Mouse (Mus musculus): ENCODE measurements around the gene Capn11. TPM values are rescaled to one million over a fixed set of nuclear protein-coding genes. Genes with fewer than 3 reads are reported as not detected.

Capn11 gene
- polyA plus RNA-seq, 1 experiment from 2014 or later = 0.41 TPM

- Histone ChIP-seq H3K4me2 (no peak within 1 kb of the TSS; the same call in 1 of the 2 replicates), H3K27me3 (peaks cover 21% of the 10 kb centered on the region), H3K27ac (no peak within 1 kb of the TSS), H3K36me3 (no peaks in the 10 kb centered on the region), H3K4me1 (peaks cover 26% of the 10 kb centered on the region), H3K4me3 (no peak within 1 kb of the TSS), H3K9ac (no peak within 1 kb of the TSS), H3K9me3 (no peaks in the 10 kb centered on the region)
- WGBS = 54% methylated on average over 6 of the region's 6 CpGs
- ATAC-seq (ENCODE audit: borderline replicate concordance, extremely low read depth, low FRiP score, low TSS enrichment) = no peak
Observed at GRCm38 (mm10) chr17:45601877-45602304, 57.2 kb downstream of the Capn11 start, which contains the start of gene Mymx. Mymx (minus strand) TSS chr17:45602102.

GRCm38 (mm10) chr17:45601325-45601724, 57.8 kb downstream of the Capn11 start:
- Histone ChIP-seq H3K4me3 (no peak overlapping the region), H3K27me3 (peaks cover 21% of the 10 kb centered on the region), H3K27ac (no peak overlapping the region), H3K4me2 (no peak overlapping the region; the same call in 1 of the 2 replicates), H3K4me1 (peaks cover 32% of the 10 kb centered on the region), H3K36me3 (no peaks in the 10 kb centered on the region), H3K9ac (no peak overlapping the region), H3K9me3 (no peaks in the 10 kb centered on the region)
- WGBS = 22% methylated on average over 22 of the region's 22 CpGs
- ATAC-seq (ENCODE audit: borderline replicate concordance, extremely low read depth, low FRiP score, low TSS enrichment) = no peak

DNA sequence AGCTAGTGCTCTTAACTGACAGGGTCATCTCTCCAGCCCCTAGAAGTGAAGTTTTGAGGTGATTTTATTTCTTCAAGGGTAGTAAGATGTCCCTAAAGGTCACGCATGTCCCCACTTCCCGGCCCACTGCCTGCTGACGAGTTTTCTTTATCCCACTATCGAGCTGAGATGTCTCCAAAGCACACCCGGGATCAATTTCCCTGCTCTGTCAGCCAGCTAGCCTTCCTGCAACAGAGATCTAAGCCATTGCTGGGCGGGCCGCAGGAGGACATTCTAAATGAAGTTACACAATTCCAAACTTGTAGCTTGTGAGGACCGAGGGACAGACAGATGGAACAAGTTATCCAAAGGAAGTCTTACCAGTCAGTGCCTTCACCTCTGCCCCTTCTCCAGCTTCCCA, 58.9 kb downstream of the Capn11 start:
- Histone ChIP-seq H3K27me3 (peaks cover 21% of the 10 kb centered on the region), H3K9ac (no peak overlapping the region), H3K9me3 (no peaks in the 10 kb centered on the region), H3K27ac (no peak overlapping the region), H3K4me2 (no peak overlapping the region), H3K36me3 (no peaks in the 10 kb centered on the region), H3K4me1 (peaks cover 42% of the 10 kb centered on the region), H3K4me3 (no peak overlapping the region)
- 73% methylated on average over 8 of the region's 8 CpGs for WGBS
- ATAC-seq (ENCODE audit: borderline replicate concordance, extremely low read depth, low FRiP score, low TSS enrichment) = no peak

DNA sequence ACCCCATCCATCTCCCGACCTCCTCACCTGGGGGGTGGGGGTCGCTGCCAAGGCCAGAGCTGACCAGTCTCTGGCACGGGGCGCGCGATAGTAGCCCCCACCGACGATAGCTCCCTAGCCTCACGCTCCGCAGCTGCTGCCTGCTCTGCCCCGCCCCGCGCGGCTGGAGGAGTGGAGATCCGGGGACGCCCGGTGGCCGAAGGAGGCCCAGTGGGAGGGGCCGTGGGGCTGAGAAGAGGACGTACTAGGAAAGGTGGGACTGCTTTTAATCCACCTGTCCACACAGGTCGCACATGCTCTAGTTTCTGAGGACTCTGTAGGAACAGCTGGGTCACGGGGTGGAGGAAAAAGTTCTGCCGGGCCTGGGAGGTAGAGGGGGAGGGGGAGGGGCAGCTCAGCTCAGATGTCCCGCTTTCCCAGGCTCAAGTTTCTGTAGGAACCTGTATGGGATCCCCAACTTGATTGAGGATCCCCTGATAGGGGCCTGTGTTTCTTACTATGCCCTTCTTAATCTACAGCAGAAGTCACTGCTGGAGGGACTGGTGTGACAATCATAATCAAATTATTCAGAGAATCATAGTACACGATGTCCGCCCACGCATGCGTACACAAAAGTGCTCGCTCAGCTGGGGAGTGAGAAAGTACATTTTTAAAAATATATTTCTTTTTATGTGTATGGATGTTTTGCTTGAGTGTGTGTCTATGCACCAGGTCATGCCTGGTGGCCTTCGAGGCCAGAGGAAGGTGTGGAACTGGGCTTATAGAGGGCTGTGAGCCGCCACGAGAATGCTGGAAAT, 59.5 kb downstream of the Capn11 start, which contains the start of gene Slc29a1:
Gene Slc29a1 (minus strand): TSS at position 161 of the 797 bp plus-strand sequence.
- peak within 1 kb of the TSS; percentile 75 for H3K4me2 ChIP-seq
- H3K4me3 ChIP-seq = peak within 1 kb of the TSS; percentile 33
- 19% methylated on average over 32 of the region's 32 CpGs for WGBS
- peak within 1 kb of the TSS; percentile 25; the same call in 1 of the 2 replicates for H3K9ac ChIP-seq
- H3K9me3 ChIP-seq = no peaks in the 10 kb centered on the region
- no peaks in the 10 kb centered on the region for H3K36me3 ChIP-seq
- H3K27me3 ChIP-seq = peaks cover 21% of the 10 kb centered on the region
- no peak within 1 kb of the TSS for H3K27ac ChIP-seq
- peaks cover 47% of the 10 kb centered on the region for H3K4me1 ChIP-seq
- peak; percentile 19; the same call in 1 of the 2 replicates for ATAC-seq (ENCODE audit: borderline replicate concordance, extremely low read depth, low FRiP score, low TSS enrichment)

DNA sequence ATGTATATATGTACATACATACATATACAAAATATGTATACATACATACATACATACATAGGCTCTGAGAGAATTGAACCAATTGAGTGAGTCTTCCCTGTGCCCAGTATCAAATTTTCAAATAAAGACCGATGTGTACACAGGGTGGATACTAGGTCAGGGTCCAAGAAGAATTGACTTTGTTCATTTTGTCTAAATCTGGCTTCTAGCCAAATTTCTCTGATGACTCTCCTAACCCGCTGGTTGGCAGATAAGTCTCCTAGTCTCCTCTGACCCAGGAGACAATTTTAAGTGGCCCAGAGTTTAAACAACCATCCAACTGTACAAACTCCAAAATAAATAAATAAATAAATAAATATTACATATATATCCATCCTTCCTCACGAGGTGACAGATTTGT, 60.2 kb downstream of the Capn11 start:
- no peak overlapping the region for H3K27ac ChIP-seq
- WGBS = 34% methylated on average over 3 of the region's 3 CpGs
- H3K4me2 ChIP-seq = peak overlapping the region; percentile 75
- H3K4me1 ChIP-seq = peaks cover 55% of the 10 kb centered on the region
- no peak overlapping the region for H3K9ac ChIP-seq
- no peaks in the 10 kb centered on the region for H3K9me3 ChIP-seq
- H3K4me3 ChIP-seq = peak overlapping the region; percentile 33; the same call in 1 of the 2 replicates
- H3K36me3 ChIP-seq = no peaks in the 10 kb centered on the region
- no peak for ATAC-seq (ENCODE audit: borderline replicate concordance, extremely low read depth, low FRiP score, low TSS enrichment)
- peaks cover 21% of the 10 kb centered on the region for H3K27me3 ChIP-seq

- 88% methylated on average over 2 of the region's 2 CpGs for WGBS
- Histone ChIP-seq H3K9me3 (no peaks in the 10 kb centered on the region), H3K4me1 (peaks cover 60% of the 10 kb centered on the region), H3K4me3 (no peak overlapping the region), H3K4me2 (no peak overlapping the region), H3K36me3 (no peaks in the 10 kb centered on the region), H3K27ac (no peak overlapping the region), H3K9ac (no peak overlapping the region), H3K27me3 (peaks cover 21% of the 10 kb centered on the region)
- ATAC-seq (ENCODE audit: borderline replicate concordance, extremely low read depth, low FRiP score, low TSS enrichment) = no peak
Observed at GRCm38 (mm10) chr17:45598376-45598775, 60.7 kb downstream of the Capn11 start.

DNA sequence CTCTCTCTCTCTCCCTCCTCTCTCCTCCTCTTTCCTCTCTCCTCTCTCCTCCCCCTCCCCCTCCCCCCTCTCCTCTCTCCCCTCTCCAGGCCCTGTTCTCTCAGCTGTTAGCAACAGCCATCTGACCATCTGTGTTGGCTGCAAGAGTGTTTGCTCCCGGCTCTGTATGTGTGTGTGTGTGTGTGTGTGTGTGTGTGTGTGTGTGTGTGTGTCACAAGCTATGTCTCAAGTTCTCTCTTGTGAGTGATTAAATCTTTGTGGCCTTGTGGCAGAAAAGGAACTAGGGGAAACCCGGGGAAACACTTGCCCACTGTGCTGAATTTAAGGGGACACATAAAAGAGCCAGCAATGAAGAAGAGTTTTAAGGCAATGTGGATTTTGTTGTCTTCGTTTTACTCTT, 61.3 kb downstream of the Capn11 start:
- no peak overlapping the region for H3K4me2 ChIP-seq
- peaks cover 21% of the 10 kb centered on the region for H3K27me3 ChIP-seq
- ATAC-seq (ENCODE audit: borderline replicate concordance, extremely low read depth, low FRiP score, low TSS enrichment) = no peak
- no peak overlapping the region for H3K9ac ChIP-seq
- H3K27ac ChIP-seq = no peak overlapping the region
- no peaks in the 10 kb centered on the region for H3K9me3 ChIP-seq
- no peak overlapping the region for H3K4me3 ChIP-seq
- no peaks in the 10 kb centered on the region for H3K36me3 ChIP-seq
- peaks cover 66% of the 10 kb centered on the region for H3K4me1 ChIP-seq
- WGBS = 25% methylated on average over 3 of the region's 3 CpGs

DNA sequence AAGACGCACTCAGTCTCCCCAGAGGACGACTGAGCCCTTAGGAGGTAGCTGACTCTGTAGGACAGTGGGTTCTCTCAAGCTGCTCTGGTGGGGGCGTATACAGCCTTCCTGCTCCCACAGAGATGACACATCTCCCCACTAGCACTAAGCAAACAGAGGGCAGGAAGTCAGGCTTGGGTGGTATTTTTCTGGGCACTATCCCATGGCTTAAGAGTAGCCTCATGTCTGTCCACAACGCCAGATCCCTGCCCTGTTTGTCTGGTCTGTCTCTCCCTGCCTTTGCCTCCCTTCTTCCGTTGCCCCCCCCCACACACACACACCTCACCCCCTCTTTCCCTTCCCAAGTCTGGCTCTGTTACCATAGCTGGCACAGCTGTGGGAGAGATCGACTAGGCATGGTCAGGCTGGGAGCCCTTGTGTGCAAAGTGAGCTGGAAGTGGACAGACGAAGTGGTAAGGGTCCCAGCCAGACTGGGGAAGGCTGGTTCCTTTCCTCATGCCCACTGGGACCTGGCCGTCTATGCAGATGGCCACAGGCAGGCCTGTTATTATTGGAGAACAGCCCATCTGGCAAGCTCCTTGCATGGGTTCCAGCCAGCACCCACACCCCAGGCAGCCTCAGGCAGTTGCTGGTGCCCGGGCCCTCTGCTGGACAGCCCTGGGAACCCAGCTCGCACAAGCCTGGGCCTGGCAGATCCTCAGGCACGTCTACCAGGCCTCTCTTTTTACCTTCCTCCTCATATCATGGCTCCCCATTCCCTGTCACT, 62.3 kb downstream of the Capn11 start:
- peak overlapping the region; percentile 11 for H3K27ac ChIP-seq
- H3K9ac ChIP-seq = no peak overlapping the region
- H3K4me2 ChIP-seq = no peak overlapping the region
- H3K36me3 ChIP-seq = no peaks in the 10 kb centered on the region
- no peaks in the 10 kb centered on the region for H3K9me3 ChIP-seq
- no peak overlapping the region for H3K4me3 ChIP-seq
- H3K4me1 ChIP-seq = peaks cover 76% of the 10 kb centered on the region
- H3K27me3 ChIP-seq = peaks cover 17% of the 10 kb centered on the region
- WGBS = 40% methylated on average over 11 of the region's 11 CpGs
- ATAC-seq (ENCODE audit: borderline replicate concordance, extremely low read depth, low FRiP score, low TSS enrichment) = peak; percentile 33

DNA sequence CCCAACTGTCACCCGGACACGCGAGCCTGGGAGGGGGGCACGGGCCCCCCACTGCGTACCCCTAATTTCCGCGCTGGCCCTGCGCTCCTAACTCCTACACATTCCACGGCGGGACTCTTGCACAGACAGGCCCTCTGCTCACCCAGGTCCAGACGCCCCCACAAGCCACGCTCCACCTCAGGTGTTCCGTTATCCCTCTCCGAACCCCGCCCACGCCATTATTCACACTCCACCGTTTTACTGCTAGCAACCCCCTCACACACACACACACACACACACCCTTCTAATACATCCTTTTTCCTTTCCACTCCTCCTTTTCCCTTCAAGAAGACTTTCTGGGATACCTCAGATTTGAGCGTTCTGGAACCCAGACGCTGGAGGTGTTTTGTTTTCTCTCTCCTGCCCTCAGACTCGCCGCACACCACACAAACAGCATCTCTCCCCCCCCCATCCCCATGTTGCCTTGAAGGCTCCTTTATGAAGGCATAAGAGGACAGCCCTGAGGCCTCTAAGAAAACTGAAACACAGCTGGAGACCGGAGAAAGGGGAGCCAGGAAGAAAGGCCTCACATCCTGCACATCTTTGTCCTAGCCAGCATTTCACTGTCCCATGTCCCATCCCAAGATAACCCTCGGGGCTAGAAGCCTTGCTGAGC, 63.3 kb downstream of the Capn11 start:
- Histone ChIP-seq H3K9ac (peak overlapping the region; percentile 65), H3K4me3 (peak overlapping the region; percentile 62), H3K27me3 (peaks cover 7% of the 10 kb centered on the region; the same call in 1 of the 2 replicates), H3K4me2 (peak overlapping the region; percentile 99), H3K9me3 (no peaks in the 10 kb centered on the region), H3K27ac (no peak overlapping the region), H3K4me1 (peaks cover 78% of the 10 kb centered on the region), H3K36me3 (no peaks in the 10 kb centered on the region)
- ATAC-seq (ENCODE audit: borderline replicate concordance, extremely low read depth, low FRiP score, low TSS enrichment) = peak; percentile 3; the same call in 1 of the 2 replicates
- 9% methylated on average over 23 of the region's 23 CpGs for WGBS

- ATAC-seq (ENCODE audit: borderline replicate concordance, extremely low read depth, low FRiP score, low TSS enrichment) = peak; percentile 79
- Histone ChIP-seq H3K36me3 (no peaks in the 10 kb centered on the region), H3K27me3 (no peaks in the 10 kb centered on the region; the same call in 1 of the 2 replicates), H3K9me3 (no peaks in the 10 kb centered on the region), H3K4me3 (peak overlapping the region; percentile 62), H3K4me1 (peaks cover 82% of the 10 kb centered on the region), H3K9ac (peak overlapping the region; percentile 65), H3K4me2 (peak overlapping the region; percentile 99), H3K27ac (peak overlapping the region; percentile 45; the same call in 1 of the 2 replicates)
- WGBS = under 1% methylated on average over 58 of the region's 58 CpGs
Observed at GRCm38 (mm10) chr17:45594881-45595735, 64.0 kb downstream of the Capn11 start.

Data from lung, embryonic 15.5 days (tissue).